Mouse (Mus musculus): ENCODE measurements around the gene Olfr1251. TPM values are rescaled to one million over a fixed set of nuclear protein-coding genes. Genes with fewer than 3 reads are reported as not detected.

The Olfr1251 gene
- not detected for polyA plus RNA-seq (2014; fragmentation: Illumina TruSeq; extraction: RNeasy Lipid Tissue Mini Kit (QIAGEN cat#74804); ENCODE audit: low read depth, low replicate concordance)

DNA sequence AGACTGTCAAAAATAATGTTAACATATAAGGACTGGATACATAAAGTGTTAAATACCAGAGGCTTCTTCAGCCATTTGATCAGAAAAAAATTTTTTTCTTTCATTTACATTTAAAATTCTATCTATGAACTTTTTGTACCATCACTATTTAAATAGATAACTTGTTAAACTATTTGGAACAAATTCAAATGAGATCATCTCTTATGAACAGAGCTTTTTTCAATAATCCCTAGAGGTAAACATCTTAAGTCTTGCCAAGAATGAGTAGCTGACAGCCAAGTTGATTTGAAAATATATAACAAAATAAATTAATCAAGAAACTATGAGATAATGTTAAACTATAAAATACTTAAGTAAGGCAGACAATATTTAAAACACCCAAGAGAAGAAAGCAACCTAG is at the start of gene Olfr1251:
Gene Olfr1251, minus strand, starts transcription at position 101 of the 400 bp plus-strand sequence.

DNA sequence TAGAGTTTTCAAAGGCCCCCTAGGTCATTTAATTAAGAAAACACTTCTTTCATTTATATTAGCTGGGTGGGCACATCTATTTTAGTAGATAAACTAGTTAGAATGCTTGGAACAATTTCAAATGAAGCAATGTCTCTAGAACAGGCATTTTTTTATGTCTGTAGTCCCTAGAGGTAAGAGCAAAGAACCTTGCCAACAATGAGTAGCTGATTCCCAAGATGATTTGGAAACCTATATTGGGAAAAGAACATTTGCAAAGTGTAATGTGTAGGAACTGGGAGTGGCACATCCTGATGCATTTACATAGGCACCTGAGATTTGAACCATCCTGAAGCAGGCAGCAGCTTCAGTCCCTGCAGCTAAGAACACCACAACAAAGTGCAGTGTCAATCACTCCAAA is 10.4 kb downstream of the Olfr1251 start, which contains the start of gene Olfr1250:
Gene Olfr1250, minus strand, starts transcription at position 101 of the 400 bp plus-strand sequence.

GRCm38 (mm10) chr2:89634883-89635282 is 36.9 kb downstream of the Olfr1251 start, which contains the start of gene Olfr1249:
TSS of gene Olfr1249 (minus strand) at chr2:89634983.

DNA sequence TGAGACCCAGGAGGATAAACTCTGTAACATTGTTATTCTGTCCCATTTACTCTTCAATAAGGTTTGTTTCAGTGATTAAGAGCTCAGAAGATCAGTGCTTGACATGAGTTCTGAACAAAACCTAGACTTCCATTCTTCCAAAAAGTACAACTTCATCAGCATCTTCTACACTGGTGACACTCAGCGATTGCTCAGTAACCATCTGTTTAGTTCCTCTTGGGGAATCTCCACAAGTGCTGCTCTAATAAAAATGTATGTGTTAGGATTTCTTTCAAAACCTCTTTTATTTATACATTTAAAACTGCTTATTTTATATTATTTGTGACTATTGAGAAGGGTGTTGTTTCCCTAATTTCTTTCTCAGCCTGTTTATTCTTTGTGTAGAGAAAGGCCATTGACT is 53.6 kb downstream of the Olfr1251 start, which contains the start of gene Olfr1248:
Gene Olfr1248, minus strand, starts transcription at position 101 of the 400 bp plus-strand sequence.

Other genes with a start within 250 kb of the Olfr1251 start
- gene Olfr1240, start 228.9 kb downstream of the Olfr1251 start, polyA plus RNA-seq (2014; fragmentation: Illumina TruSeq; extraction: RNeasy Lipid Tissue Mini Kit (QIAGEN cat#74804); ENCODE audit: low read depth, low replicate concordance) = not detected
- gene Olfr1241, start 184.8 kb downstream of the Olfr1251 start, polyA plus RNA-seq (2014; fragmentation: Illumina TruSeq; extraction: RNeasy Lipid Tissue Mini Kit (QIAGEN cat#74804); ENCODE audit: low read depth, low replicate concordance) = not detected
- not detected for gene Olfr1242, start 173.6 kb downstream of the Olfr1251 start, polyA plus RNA-seq (2014; fragmentation: Illumina TruSeq; extraction: RNeasy Lipid Tissue Mini Kit (QIAGEN cat#74804); ENCODE audit: low read depth, low replicate concordance)
- gene Olfr1243, start 140.4 kb downstream of the Olfr1251 start, polyA plus RNA-seq (2014; fragmentation: Illumina TruSeq; extraction: RNeasy Lipid Tissue Mini Kit (QIAGEN cat#74804); ENCODE audit: low read depth, low replicate concordance) = not detected
- gene Olfr1245, start 93.5 kb downstream of the Olfr1251 start, polyA plus RNA-seq (2014; fragmentation: Illumina TruSeq; extraction: RNeasy Lipid Tissue Mini Kit (QIAGEN cat#74804); ENCODE audit: low read depth, low replicate concordance) = not detected
- gene Olfr1246, start 78.8 kb downstream of the Olfr1251 start, polyA plus RNA-seq (2014; fragmentation: Illumina TruSeq; extraction: RNeasy Lipid Tissue Mini Kit (QIAGEN cat#74804); ENCODE audit: low read depth, low replicate concordance) = not detected
- gene Olfr1247, start 57.8 kb downstream of the Olfr1251 start, polyA plus RNA-seq (2014; fragmentation: Illumina TruSeq; extraction: RNeasy Lipid Tissue Mini Kit (QIAGEN cat#74804); ENCODE audit: low read depth, low replicate concordance) = not detected
- not detected for gene Olfr1248, start 53.7 kb downstream of the Olfr1251 start, polyA plus RNA-seq (2014; fragmentation: Illumina TruSeq; extraction: RNeasy Lipid Tissue Mini Kit (QIAGEN cat#74804); ENCODE audit: low read depth, low replicate concordance)
- gene Olfr1249, start 37.0 kb downstream of the Olfr1251 start, polyA plus RNA-seq (2014; fragmentation: Illumina TruSeq; extraction: RNeasy Lipid Tissue Mini Kit (QIAGEN cat#74804); ENCODE audit: low read depth, low replicate concordance) = not detected
- gene Olfr1250, start 10.5 kb downstream of the Olfr1251 start, polyA plus RNA-seq (2014; fragmentation: Illumina TruSeq; extraction: RNeasy Lipid Tissue Mini Kit (QIAGEN cat#74804); ENCODE audit: low read depth, low replicate concordance) = not detected
- not detected for gene Olfr1252, start 53.1 kb upstream of the Olfr1251 start, polyA plus RNA-seq (2014; fragmentation: Illumina TruSeq; extraction: RNeasy Lipid Tissue Mini Kit (QIAGEN cat#74804); ENCODE audit: low read depth, low replicate concordance)
- gene Olfr1253, start 85.2 kb upstream of the Olfr1251 start, polyA plus RNA-seq (2014; fragmentation: Illumina TruSeq; extraction: RNeasy Lipid Tissue Mini Kit (QIAGEN cat#74804); ENCODE audit: low read depth, low replicate concordance) = not detected
- gene Olfr1254, start 121.7 kb upstream of the Olfr1251 start, polyA plus RNA-seq (2014; fragmentation: Illumina TruSeq; extraction: RNeasy Lipid Tissue Mini Kit (QIAGEN cat#74804); ENCODE audit: low read depth, low replicate concordance) = not detected
- gene Olfr1255, start 140.1 kb upstream of the Olfr1251 start, polyA plus RNA-seq (2014; fragmentation: Illumina TruSeq; extraction: RNeasy Lipid Tissue Mini Kit (QIAGEN cat#74804); ENCODE audit: low read depth, low replicate concordance) = not detected
- not detected for gene Olfr1256, start 169.6 kb upstream of the Olfr1251 start, polyA plus RNA-seq (2014; fragmentation: Illumina TruSeq; extraction: RNeasy Lipid Tissue Mini Kit (QIAGEN cat#74804); ENCODE audit: low read depth, low replicate concordance)
- gene Olfr48, start 176.3 kb upstream of the Olfr1251 start, polyA plus RNA-seq (2014; fragmentation: Illumina TruSeq; extraction: RNeasy Lipid Tissue Mini Kit (QIAGEN cat#74804); ENCODE audit: low read depth, low replicate concordance) = not detected
- not detected for gene Olfr1257, start 206.5 kb upstream of the Olfr1251 start, polyA plus RNA-seq (2014; fragmentation: Illumina TruSeq; extraction: RNeasy Lipid Tissue Mini Kit (QIAGEN cat#74804); ENCODE audit: low read depth, low replicate concordance)

Data from heart, adult 10 weeks (tissue).